Mouse (Mus musculus): ENCODE measurements around the gene Sugp1. TPM values are rescaled to one million over a fixed set of nuclear protein-coding genes. Genes with fewer than 3 reads are reported as not detected.

Gene Sugp1
- polyA plus RNA-seq (2012; rRNA removed): 9.0 and 10.9 TPM in 2 replicates

- WGBS: under 1% methylated on average over 65 of the region's 65 CpGs
- Histone ChIP-seq H3K4me1 (ENCODE audit: control insufficient read depth, insufficient read depth, low read length) (peaks cover 24% of the 10 kb centered on the region; the same call in 1 of the 2 replicates), H3K4me3 (ENCODE audit: insufficient read depth, low read depth, low read length) (peak within 1 kb of the TSS; percentile 83), H3K27me3 (replicated peaks; ENCODE audit: control insufficient read depth, insufficient read depth, low read length) (no peaks in the 10 kb centered on the region), H3K27ac (ENCODE audit: insufficient read depth, low read depth, low read length) (peak within 1 kb of the TSS; percentile 96), H3K36me3 (ENCODE audit: control insufficient read depth, insufficient read depth, low read length) (no peaks in the 10 kb centered on the region)
- DNase-seq: peak; percentile 98
- TF ChIP-seq CTCF (conservative IDR thresholded peaks at IDR 0.05; ENCODE audit: insufficient read depth, insufficient read length, low read depth, low read length) (no peak), POLR2A (IDR thresholded peaks at IDR 0.05; ENCODE audit: low read depth, low read length) (peak; percentile 30)
These were observed at the start of gene Sugp1, which contains the start of gene Mau2 for GRCm38 (mm10) chr8:70042583-70043455. Sugp1 (plus strand) TSS chr8:70042813. Mau2 (minus strand) TSS chr8:70042734.

GRCm38 (mm10) chr8:69995422-69995775 lies 47.2 kb upstream of the Sugp1 start:
- H3K4me3 ChIP-seq (ENCODE audit: insufficient read depth, low read depth, low read length): peak overlapping the region; percentile 81
- peak overlapping the region; percentile 64 for H3K27ac ChIP-seq (ENCODE audit: insufficient read depth, low read depth, low read length)
- WGBS: 2% methylated on average over 7 of the region's 7 CpGs
- TF ChIP-seq POLR2A (IDR thresholded peaks at IDR 0.05; ENCODE audit: low read depth, low read length) (no peak), CTCF (conservative IDR thresholded peaks at IDR 0.05; ENCODE audit: insufficient read depth, insufficient read length, low read depth, low read length) (no peak)
- peaks cover 15% of the 10 kb centered on the region; the same call in 1 of the 2 replicates for H3K4me1 ChIP-seq (ENCODE audit: control insufficient read depth, insufficient read depth, low read length)
- H3K27me3 ChIP-seq (replicated peaks; ENCODE audit: control insufficient read depth, insufficient read depth, low read length): no peaks in the 10 kb centered on the region
- no peaks in the 10 kb centered on the region for H3K36me3 ChIP-seq (ENCODE audit: control insufficient read depth, insufficient read depth, low read length)
- DNase-seq: no peak

- WGBS: under 1% methylated on average over 87 of the region's 87 CpGs
- peak; percentile 100 for DNase-seq
- peaks cover 18% of the 10 kb centered on the region for H3K4me1 ChIP-seq (ENCODE audit: control insufficient read depth, insufficient read depth, low read length)
- H3K27ac ChIP-seq (ENCODE audit: insufficient read depth, low read depth, low read length): peak within 1 kb of the TSS; percentile 86
- no peaks in the 10 kb centered on the region for H3K36me3 ChIP-seq (ENCODE audit: control insufficient read depth, insufficient read depth, low read length)
- H3K4me3 ChIP-seq (ENCODE audit: insufficient read depth, low read depth, low read length): peak within 1 kb of the TSS; percentile 81
- TF ChIP-seq POLR2A (IDR thresholded peaks at IDR 0.05; ENCODE audit: low read depth, low read length) (no peak), CTCF (conservative IDR thresholded peaks at IDR 0.05; ENCODE audit: insufficient read depth, insufficient read length, low read depth, low read length) (no peak)
- H3K27me3 ChIP-seq (replicated peaks; ENCODE audit: control insufficient read depth, insufficient read depth, low read length): no peaks in the 10 kb centered on the region
These were observed 46.6 kb upstream of the Sugp1 start, which contains the start of gene Gatad2a for GRCm38 (mm10) chr8:69995776-69996588. Gatad2a (minus strand) TSS chr8:69996384.

GRCm38 (mm10) chr8:69996589-69997285 lies 45.9 kb upstream of the Sugp1 start:
- Histone ChIP-seq H3K36me3 (ENCODE audit: control insufficient read depth, insufficient read depth, low read length) (no peaks in the 10 kb centered on the region), H3K27ac (ENCODE audit: insufficient read depth, low read depth, low read length) (peak overlapping the region; percentile 86), H3K4me3 (ENCODE audit: insufficient read depth, low read depth, low read length) (peak overlapping the region; percentile 65), H3K4me1 (ENCODE audit: control insufficient read depth, insufficient read depth, low read length) (peaks cover 24% of the 10 kb centered on the region), H3K27me3 (replicated peaks; ENCODE audit: control insufficient read depth, insufficient read depth, low read length) (no peaks in the 10 kb centered on the region)
- WGBS: 3% methylated on average over 35 of the region's 35 CpGs
- DNase-seq: no peak
- peak; percentile 46 for TF ChIP-seq POLR2A (IDR thresholded peaks at IDR 0.05; ENCODE audit: low read depth, low read length)
- no peak for TF ChIP-seq CTCF (conservative IDR thresholded peaks at IDR 0.05; ENCODE audit: insufficient read depth, insufficient read length, low read depth, low read length)

GRCm38 (mm10) chr8:69998706-69999105 lies 43.9 kb upstream of the Sugp1 start:
- WGBS: 58% methylated on average over 3 of the region's 3 CpGs
- peak overlapping the region; percentile 93 for H3K27ac ChIP-seq (ENCODE audit: insufficient read depth, low read depth, low read length)
- no peaks in the 10 kb centered on the region for H3K36me3 ChIP-seq (ENCODE audit: control insufficient read depth, insufficient read depth, low read length)
- H3K4me3 ChIP-seq (ENCODE audit: insufficient read depth, low read depth, low read length): no peak overlapping the region
- peaks cover 24% of the 10 kb centered on the region for H3K4me1 ChIP-seq (ENCODE audit: control insufficient read depth, insufficient read depth, low read length)
- no peaks in the 10 kb centered on the region for H3K27me3 ChIP-seq (replicated peaks; ENCODE audit: control insufficient read depth, insufficient read depth, low read length)
- no peak for TF ChIP-seq POLR2A (IDR thresholded peaks at IDR 0.05; ENCODE audit: low read depth, low read length)
- DNase-seq: peak; percentile 90

GRCm38 (mm10) chr8:69999236-69999635 lies 43.4 kb upstream of the Sugp1 start:
- DNase-seq: no peak
- no peaks in the 10 kb centered on the region for H3K36me3 ChIP-seq (ENCODE audit: control insufficient read depth, insufficient read depth, low read length)
- H3K27me3 ChIP-seq (replicated peaks; ENCODE audit: control insufficient read depth, insufficient read depth, low read length): no peaks in the 10 kb centered on the region
- peaks cover 24% of the 10 kb centered on the region for H3K4me1 ChIP-seq (ENCODE audit: control insufficient read depth, insufficient read depth, low read length)
- 91% methylated on average over 4 of the region's 4 CpGs for WGBS
- H3K27ac ChIP-seq (ENCODE audit: insufficient read depth, low read depth, low read length): peak overlapping the region; percentile 76; the same call in 1 of the 2 replicates
- TF ChIP-seq CTCF (conservative IDR thresholded peaks at IDR 0.05; ENCODE audit: insufficient read depth, insufficient read length, low read depth, low read length) (no peak), POLR2A (IDR thresholded peaks at IDR 0.05; ENCODE audit: low read depth, low read length) (no peak)
- no peak overlapping the region for H3K4me3 ChIP-seq (ENCODE audit: insufficient read depth, low read depth, low read length)
